Mouse (Mus musculus): ENCODE measurements around the gene Srxn1.

Gene Srxn1

GRCm38 (mm10) chr2:152090486-152090885 is 14.8 kb upstream of the Srxn1 start:
- DNase-seq = no peak

DNA sequence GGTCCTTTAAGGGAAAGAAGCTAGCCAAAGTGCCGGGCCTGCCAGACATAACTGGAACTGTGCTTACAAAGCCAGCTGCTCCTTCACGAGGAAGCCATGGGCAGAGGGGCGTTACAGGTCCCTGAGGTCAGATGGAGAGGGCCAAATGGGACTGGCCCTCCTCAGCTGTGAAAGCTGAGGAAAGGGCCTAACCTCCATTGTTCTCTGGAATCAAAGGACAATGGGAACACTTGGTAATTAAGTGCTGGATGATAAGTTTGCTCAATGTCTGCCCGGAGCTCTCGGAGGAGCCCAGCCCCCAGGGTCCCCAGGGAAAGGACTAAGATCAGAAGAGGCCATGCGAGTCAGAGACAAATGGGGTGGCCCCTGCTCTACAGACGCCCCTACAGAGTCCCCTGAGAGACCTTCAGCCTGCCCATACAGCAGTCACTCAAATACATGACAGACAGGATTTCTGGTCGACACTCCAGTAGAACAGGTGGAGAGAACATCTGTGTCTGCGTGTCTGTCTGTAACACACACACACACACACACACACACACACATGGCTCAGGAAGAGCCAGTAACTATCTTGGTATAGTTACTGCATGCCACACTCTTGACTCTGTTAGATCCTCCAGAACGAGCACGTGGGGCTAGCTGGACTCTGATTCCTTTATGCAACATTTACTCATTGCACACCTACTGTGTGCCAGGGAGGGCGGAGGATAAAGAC is 13.8 kb upstream of the Srxn1 start:
- no peak for DNase-seq

DNA sequence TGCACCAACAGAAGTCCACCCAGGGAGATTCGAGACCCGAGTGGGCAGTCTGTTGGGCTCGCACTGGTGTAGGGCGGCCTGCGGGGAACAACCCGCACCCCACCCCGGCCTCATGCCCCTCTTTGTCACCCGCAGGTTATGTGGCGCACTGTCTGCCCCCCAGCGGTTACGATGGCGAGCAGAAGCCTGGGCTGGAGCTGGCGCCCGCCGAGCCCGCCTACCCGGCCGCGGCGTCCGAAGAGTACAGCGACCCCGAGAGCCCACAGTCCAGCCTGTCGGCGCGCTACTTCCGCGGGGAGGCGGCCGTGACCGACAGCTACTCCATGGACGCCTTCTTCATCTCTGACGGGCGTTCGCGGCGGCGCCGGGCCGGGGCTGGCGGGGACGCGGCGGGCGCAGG is 12.4 kb upstream of the Srxn1 start:
- no peak for DNase-seq

- DNase-seq = no peak
Observed at GRCm38 (mm10) chr2:152093356-152093792, 11.9 kb upstream of the Srxn1 start.

GRCm38 (mm10) chr2:152094856-152095545 is 10.3 kb upstream of the Srxn1 start:
- DNase-seq = no peak

DNA sequence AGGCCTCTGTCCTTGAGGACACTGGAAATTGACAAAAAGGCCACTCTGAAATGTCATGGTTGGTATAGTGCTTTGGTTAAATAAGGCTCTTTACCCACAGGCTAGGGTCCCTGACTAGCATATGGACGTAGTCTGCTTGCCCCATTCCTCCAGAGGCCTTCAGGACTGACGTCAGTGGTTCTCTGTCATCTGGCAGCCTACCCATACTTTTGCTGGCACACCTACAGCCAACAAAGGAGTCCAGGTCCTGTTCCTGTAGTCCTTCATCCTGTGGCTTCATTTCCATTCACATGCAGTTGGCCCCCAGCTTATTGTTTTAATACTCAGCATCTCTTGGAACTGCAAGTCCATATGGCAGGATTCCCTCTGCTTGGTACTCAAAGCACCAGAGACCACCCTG is 8.4 kb upstream of the Srxn1 start:
- DNase-seq = no peak

DNA sequence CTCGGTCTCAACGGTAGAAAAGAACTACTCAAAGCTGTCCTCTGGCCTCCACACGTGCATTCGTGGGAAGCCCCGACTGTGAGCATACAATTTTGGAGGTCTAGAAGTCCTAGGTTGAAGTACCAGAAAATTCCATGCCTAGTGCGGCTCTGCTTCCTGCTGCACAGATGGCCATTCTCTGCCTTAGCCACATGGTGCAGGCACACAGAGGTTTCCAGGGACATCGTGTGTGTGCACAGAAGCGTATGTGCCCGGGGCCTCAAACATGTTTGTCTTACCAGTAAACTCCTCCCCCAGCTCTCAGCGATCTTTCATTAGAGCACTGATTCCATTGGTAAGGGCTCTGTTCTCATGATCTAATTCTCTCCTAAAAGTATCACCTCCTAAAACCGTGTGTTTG is 7.4 kb upstream of the Srxn1 start:
- DNase-seq = no peak

GRCm38 (mm10) chr2:152099538-152099937 is 5.8 kb upstream of the Srxn1 start:
- no peak for DNase-seq

DNA sequence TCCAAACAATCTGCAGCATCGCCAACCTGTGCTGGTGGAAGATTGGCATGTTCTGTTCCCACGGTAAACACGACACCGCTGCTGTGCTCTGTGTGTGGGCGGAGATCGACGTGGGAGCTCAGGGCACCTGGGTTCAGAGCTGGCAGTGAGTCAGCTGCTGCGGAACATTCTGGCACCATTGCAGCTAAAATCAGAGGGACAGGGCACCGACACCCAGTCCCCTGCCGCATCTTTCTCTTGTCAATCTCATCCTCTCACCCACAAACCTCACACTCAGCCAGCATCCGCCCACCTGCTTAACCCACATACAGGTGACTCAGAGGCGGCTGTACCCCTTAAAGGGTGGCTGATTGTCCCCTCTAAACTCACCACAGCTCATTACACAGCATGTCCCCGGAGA is 3.6 kb upstream of the Srxn1 start:
- DNase-seq = no peak

GRCm38 (mm10) chr2:152102369-152102768 is 2.9 kb upstream of the Srxn1 start:
- no peak for DNase-seq

- no peak for DNase-seq
Observed at GRCm38 (mm10) chr2:152104711-152105317, 502 bp upstream of the Srxn1 start.

GRCm38 (mm10) chr2:152106225-152106595 is 894 bp downstream of the Srxn1 start:
- DNase-seq = no peak

DNA sequence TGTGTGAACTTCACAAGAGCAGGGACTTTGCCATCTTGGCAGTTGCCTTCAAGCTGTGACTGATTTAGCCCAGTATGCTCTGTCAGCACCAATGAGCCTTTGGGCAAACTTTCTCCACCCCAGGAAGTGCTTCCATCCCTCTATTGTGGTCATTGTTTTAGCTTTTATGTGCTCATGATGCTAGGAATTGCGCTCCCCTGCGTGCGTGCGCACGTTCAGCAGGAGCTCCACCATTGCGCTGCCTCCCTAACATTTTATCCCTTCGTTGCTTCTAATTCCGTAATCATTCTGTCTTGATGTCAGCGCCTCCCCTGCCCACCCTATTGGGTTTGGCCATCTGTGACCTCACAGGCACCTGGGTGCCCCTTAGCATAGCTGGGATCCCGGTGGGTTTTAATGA is 1.3 kb downstream of the Srxn1 start:
- no peak for DNase-seq

DNA sequence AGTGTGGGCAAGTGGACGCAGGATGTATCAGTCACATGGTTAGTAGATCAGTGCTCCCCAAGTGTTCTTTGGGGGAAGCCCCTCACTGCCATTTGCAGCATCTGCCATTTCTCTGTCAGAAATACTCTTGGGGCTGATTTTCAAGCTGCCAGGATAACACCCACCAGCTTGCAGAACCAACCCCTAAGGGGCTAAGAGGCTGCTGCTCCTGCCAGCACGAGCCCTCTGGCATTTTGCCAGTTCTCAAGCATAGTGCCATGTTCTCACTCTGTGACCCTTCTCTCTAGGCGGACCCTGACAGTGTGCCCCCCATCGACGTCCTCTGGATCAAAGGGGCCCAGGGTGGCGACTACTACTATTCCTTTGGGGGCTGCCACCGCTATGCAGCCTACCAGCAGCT is 3.4 kb downstream of the Srxn1 start:
- no peak for DNase-seq

DNA sequence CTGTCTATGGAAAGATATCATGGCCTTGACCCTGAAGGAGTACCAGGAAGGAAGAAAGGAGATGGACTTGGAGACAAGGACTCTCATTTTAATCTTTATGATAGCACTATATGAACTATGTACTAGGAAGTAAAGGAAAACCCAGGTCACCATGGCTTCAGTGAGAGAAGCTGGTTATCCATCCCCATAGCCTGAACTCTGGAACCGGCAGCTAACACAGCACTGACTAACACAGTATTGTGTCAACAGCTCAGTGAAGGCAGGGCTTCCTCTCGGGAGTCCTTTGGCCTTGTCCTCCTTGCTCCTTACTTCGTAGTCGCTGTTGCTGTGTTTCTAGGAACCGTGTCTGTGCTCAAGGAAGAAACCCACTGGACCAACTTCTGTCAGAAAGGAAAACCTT is 4.1 kb downstream of the Srxn1 start:
- DNase-seq = no peak

- DNase-seq = no peak
Observed at GRCm38 (mm10) chr2:152111311-152111710, 6.0 kb downstream of the Srxn1 start.

GRCm38 (mm10) chr2:152111920-152112319 is 6.6 kb downstream of the Srxn1 start:
- DNase-seq = peak; percentile 92

- no peak for DNase-seq
Observed at GRCm38 (mm10) chr2:152112490-152112889, 7.2 kb downstream of the Srxn1 start.

- no peak for DNase-seq
Observed at GRCm38 (mm10) chr2:152112970-152113369, 7.7 kb downstream of the Srxn1 start.

DNA sequence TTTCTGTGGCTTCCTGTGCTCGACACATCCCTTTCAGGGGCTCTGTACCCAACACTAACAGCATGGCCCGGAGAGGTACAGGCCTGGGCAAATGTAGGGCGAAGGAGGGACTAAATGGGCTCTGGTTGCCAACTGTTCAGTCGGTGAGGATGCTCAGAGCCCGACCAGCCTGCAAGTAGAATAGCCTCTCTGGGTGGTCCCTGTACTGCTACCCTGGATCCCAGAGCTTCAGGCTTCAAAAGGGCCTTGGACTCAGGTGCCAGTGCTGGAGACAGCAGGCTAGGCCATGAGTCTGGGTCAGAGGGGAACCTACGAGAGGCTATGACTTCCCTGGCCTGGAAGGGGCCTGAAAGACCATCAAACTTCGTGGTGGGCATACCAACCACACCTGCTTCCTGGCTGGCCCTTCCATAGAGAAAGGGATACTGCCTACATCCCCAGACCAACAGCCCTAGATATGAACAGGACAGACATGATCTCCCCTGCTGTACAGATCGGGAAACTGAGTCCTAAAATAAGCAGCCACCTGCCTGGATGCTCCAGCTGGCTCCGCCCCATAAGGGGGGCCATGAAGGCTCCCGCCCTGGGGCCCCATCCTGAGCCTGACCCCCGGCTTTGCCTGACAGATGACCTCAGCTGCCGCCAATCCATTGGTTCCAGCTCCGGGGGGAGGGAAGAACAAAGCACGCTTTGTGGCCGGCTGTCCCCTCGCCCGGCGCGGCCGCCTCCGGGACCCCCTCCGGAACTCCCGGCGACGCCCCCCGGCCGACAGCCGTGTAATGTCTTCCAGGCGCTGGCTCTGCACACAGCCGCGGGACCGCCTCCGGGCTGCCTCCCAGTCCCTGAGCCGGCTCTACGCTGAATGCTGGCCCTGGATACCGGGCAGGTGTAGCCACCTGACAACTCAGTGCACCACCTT is 9.0 kb downstream of the Srxn1 start:
- no peak for DNase-seq

- no peak for DNase-seq
Observed at GRCm38 (mm10) chr2:152117694-152118093, 12.4 kb downstream of the Srxn1 start.

DNA sequence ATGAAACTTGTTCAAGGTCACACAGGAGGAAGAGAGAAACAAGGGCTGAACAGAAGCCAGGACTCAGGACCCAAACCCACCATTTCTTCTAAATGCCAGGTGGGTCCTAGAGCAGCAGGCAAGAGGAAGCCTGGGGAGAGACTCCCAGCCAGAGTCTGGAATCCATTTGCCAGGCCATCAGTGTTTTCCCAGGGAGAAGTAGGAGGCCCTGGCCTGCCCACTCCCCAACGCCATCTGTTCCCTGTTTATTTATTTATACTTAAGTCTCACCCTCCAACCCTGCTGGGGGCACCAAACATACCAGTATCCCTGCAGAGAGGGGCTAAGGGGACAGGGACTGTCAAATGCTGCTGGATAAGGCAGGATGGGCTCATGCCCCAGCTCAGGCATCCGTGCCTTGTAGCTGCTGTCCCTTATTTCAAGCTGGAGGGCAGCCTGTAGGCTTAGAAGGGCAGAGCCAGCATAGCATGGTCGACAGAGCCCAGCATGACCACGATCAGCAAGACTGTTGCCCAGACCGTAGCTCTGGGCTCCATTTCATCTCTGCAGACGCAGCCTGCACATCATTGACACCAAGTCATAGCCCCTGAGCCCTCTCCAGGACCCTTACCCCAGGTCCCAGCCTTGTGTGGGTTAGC is 14.0 kb downstream of the Srxn1 start:
- DNase-seq = no peak

GRCm38 (mm10) chr2:152122896-152123295 is 17.6 kb downstream of the Srxn1 start:
- DNase-seq = no peak
